Mouse (Mus musculus): ENCODE measurements around the gene Fam53b.

DNA sequence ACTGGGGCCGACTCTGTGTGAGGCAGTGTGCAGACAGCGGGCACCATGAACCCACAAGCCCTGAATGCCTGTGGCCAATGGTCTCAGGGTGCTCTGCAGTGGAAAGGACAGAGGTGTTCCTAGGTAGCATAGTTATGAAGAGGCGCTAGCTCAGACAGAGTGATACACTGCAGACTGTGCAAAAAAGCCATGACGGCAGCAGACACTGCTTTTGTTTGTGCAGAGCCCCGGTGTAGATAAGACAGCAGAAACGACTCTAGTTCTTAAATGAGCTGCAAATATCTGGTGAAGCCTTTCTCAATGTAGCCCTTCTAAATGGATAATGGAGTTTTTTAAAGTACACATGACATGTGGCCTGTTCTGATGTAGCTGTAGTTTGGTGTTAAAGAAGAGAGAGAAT is 73.9 kb downstream of the Fam53b start:
- TF ChIP-seq GATA1 (IDR thresholded peaks at IDR 0.05; ENCODE audit: borderline replicate concordance, low read length) (no peak), FLI1 (IDR thresholded peaks at IDR 0.05; ENCODE audit: low read length) (no peak)

All from megakaryocyte, embryonic 14.5 days (primary cell).